Mouse (Mus musculus): ENCODE data around the gene Sbds. TPM values are rescaled to one million over a fixed set of nuclear protein-coding genes. Genes with fewer than 3 reads are reported as not detected.
A peak's percentile ranks its signal among the peaks of the same experiment; 100 is the strongest.

Sbds gene
- polyA plus RNA-seq, 1 experiment from 2014 or later, result 76.8 TPM

DNA sequence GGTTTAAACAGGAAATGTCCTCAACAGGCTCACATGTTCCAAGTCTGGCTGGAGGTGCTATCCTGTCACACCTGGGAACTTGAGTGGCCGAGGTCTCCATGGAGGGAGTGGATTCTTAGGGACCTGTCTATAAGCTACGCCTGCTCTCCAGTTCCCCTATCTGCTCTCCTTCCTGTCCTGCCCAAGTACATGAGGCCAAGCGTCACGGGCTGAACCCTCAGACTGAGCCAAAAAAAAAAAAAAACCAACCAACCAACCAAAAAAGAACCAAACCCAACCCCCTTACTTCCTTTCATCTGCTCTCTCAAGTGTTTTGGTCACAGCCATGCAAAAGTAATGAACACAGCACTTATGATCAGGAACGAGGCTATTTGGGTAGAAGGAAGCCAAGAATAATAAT is 7.5 kb downstream of the Sbds start:
- Histone ChIP-seq H3K4me2 (ENCODE audit: low read depth, low read length, severe bottlenecking) (no peak overlapping the region), H3K4me1 (replicated peaks; ENCODE audit: control insufficient read depth, insufficient read depth, low read length) (no peaks in the 10 kb centered on the region), H3K27me3 (ENCODE audit: control insufficient read depth, insufficient read depth, low read length) (no peaks in the 10 kb centered on the region), H3K27ac (ENCODE audit: low read depth, low read length) (no peak overlapping the region), H3K9ac (ENCODE audit: low read length) (no peak overlapping the region), H3K36me3 (ENCODE audit: control insufficient read depth, insufficient read depth, low read length) (peaks cover 18% of the 10 kb centered on the region), H3K4me3 (ENCODE audit: low read depth, low read length) (no peak overlapping the region), H3K9me3 (ENCODE audit: control insufficient read depth, low read length) (no peaks in the 10 kb centered on the region)
- WGBS, result 91% methylated on average over 5 of the region's 5 CpGs
- DNase-seq (ENCODE audit: low spot score) (no peak), ATAC-seq (replicated peaks; ENCODE audit: low FRiP score) (no peak)

DNA sequence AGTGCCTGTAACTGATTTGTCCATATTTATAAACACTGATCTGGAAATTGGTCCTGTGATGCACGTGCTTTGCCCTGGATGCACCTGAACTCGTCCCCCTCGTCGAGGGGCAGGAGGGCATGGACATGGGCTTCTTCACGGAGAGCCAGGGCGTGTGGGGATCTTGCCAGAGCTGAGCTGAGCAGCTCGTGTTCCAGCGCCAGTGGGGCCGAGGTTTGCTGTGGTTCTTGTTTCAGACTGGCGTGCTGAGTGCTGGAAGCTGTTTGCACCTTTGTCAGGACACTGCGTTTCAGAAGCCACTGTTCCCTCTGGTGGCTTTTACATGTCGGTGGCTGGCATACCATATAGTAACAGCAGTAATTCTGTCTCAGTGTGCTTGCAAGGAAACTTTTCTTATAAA is 13.9 kb downstream of the Sbds start:
- no peak for ATAC-seq (replicated peaks; ENCODE audit: low FRiP score)
- no peak overlapping the region for H3K27ac ChIP-seq (ENCODE audit: low read depth, low read length)
- H3K36me3 ChIP-seq (ENCODE audit: control insufficient read depth, insufficient read depth, low read length), result peaks cover 16% of the 10 kb centered on the region
- H3K27me3 ChIP-seq (ENCODE audit: control insufficient read depth, insufficient read depth, low read length), result no peaks in the 10 kb centered on the region
- DNase-seq (ENCODE audit: low spot score), result no peak
- H3K4me1 ChIP-seq (replicated peaks; ENCODE audit: control insufficient read depth, insufficient read depth, low read length), result no peaks in the 10 kb centered on the region
- H3K9me3 ChIP-seq (ENCODE audit: control insufficient read depth, low read length), result no peaks in the 10 kb centered on the region
- WGBS, result 92% methylated on average over 12 of the region's 12 CpGs
- no peak overlapping the region for H3K4me3 ChIP-seq (ENCODE audit: low read depth, low read length)
- no peak overlapping the region for H3K4me2 ChIP-seq (ENCODE audit: low read depth, low read length, severe bottlenecking)
- H3K9ac ChIP-seq (ENCODE audit: low read length), result no peak overlapping the region

DNA sequence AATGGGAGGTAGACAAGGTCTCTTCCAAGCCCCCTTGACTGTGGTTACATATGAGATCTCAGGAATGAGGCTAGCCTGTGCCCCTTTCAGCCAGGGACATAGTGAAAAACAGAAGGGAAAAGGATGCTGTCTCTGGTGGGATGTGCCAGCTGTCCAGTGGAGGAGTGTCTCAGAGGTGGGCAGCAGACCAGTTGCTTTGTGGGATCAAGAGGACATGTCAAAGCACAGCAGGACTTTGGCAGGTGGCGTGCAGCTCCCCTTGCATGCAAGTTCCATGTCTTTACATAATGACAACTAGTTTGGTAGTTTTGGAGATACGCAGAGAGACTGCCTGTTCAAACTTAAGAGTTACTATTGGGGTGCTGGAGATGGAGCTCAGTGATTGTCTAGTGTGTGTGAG is 15.5 kb downstream of the Sbds start:
- H3K4me2 ChIP-seq (ENCODE audit: low read depth, low read length, severe bottlenecking), result no peak overlapping the region
- DNase-seq (ENCODE audit: low spot score), result no peak
- H3K9ac ChIP-seq (ENCODE audit: low read length), result no peak overlapping the region
- H3K4me3 ChIP-seq (ENCODE audit: low read depth, low read length), result no peak overlapping the region
- WGBS, result 94% methylated on average over 2 of the region's 2 CpGs
- no peaks in the 10 kb centered on the region for H3K4me1 ChIP-seq (replicated peaks; ENCODE audit: control insufficient read depth, insufficient read depth, low read length)
- ATAC-seq (replicated peaks; ENCODE audit: low FRiP score), result no peak
- H3K27ac ChIP-seq (ENCODE audit: low read depth, low read length), result no peak overlapping the region
- no peaks in the 10 kb centered on the region for H3K27me3 ChIP-seq (ENCODE audit: control insufficient read depth, insufficient read depth, low read length)
- H3K36me3 ChIP-seq (ENCODE audit: control insufficient read depth, insufficient read depth, low read length), result peaks cover 18% of the 10 kb centered on the region
- H3K9me3 ChIP-seq (ENCODE audit: control insufficient read depth, low read length), result no peaks in the 10 kb centered on the region

DNA sequence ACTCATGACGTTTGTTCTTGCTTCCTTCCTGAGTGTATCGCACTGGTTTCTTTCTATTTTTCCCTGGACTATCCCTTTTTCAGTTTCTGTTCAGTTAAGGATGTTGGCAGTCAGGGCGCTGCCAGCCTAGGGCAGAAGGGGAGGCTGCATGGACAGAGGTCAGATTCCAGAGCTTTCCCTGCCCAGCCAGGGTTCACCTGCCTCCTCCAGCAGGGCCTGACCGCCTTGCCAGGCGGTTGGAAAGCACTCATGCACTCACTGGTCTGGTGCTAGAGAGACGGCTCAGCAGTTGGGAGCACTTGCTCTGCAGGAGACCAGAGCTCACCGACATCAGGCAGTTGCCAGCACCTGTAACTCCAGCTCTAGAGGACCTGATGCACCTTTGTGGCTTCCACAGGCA is 16.1 kb downstream of the Sbds start:
- no peak overlapping the region for H3K4me2 ChIP-seq (ENCODE audit: low read depth, low read length, severe bottlenecking)
- ATAC-seq (replicated peaks; ENCODE audit: low FRiP score) (no peak), DNase-seq (ENCODE audit: low spot score) (no peak)
- H3K36me3 ChIP-seq (ENCODE audit: control insufficient read depth, insufficient read depth, low read length), result peaks cover 20% of the 10 kb centered on the region
- H3K27me3 ChIP-seq (ENCODE audit: control insufficient read depth, insufficient read depth, low read length), result no peaks in the 10 kb centered on the region
- H3K9ac ChIP-seq (ENCODE audit: low read length), result no peak overlapping the region
- H3K4me3 ChIP-seq (ENCODE audit: low read depth, low read length), result no peak overlapping the region
- H3K9me3 ChIP-seq (ENCODE audit: control insufficient read depth, low read length), result no peaks in the 10 kb centered on the region
- WGBS, result 92% methylated on average over 7 of the region's 7 CpGs
- no peaks in the 10 kb centered on the region for H3K4me1 ChIP-seq (replicated peaks; ENCODE audit: control insufficient read depth, insufficient read depth, low read length)
- H3K27ac ChIP-seq (ENCODE audit: low read depth, low read length), result no peak overlapping the region

DNA sequence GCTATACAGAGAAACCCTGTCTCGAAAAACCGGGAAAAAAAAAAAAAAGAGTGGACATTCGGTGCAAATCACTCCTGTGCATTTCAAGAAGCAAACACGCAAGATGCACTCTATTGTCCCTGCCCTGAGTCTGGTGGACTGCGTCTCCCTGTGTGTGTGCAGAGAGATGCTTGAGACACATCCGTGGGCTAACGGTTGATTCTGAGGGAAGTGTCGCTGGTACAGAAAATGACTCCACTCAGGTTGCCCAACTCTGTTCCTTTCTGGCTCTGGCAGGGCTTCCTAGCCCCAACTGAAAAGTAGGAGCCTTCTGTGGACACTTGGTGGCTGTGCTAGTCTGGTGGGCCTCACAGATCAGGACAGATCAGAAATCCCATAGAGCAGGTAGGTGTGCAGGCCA is 19.0 kb downstream of the Sbds start:
- H3K4me1 ChIP-seq (replicated peaks; ENCODE audit: control insufficient read depth, insufficient read depth, low read length), result no peaks in the 10 kb centered on the region
- no peak for ATAC-seq (replicated peaks; ENCODE audit: low FRiP score)

DNA sequence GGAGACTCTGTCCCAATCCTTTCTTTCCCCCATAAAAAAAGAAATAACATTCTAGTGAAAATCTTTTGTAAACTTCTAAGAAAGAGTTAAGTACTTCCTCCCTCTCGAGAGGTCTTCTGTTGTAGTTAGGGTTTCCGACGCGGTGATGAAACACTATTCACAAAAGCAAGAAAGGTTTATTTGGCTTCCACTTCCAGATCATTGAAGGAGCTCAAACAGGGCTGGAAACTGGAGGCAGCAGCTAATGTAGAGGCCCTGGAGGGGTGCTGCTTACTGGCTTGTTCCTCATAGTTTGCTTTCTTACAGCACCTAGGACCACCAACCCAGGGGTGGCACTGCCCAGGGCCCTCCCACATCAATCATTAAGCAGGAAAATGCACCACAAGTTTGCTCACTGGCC is 27.2 kb downstream of the Sbds start:
- Histone ChIP-seq H3K4me1 (replicated peaks; ENCODE audit: control insufficient read depth, insufficient read depth, low read length) (peaks cover 3% of the 10 kb centered on the region; the same call in 1 of the 2 replicates), H3K4me3 (ENCODE audit: low read depth, low read length) (no peak overlapping the region), H3K9me3 (ENCODE audit: control insufficient read depth, low read length) (no peaks in the 10 kb centered on the region), H3K9ac (ENCODE audit: low read length) (no peak overlapping the region), H3K27me3 (ENCODE audit: control insufficient read depth, insufficient read depth, low read length) (no peaks in the 10 kb centered on the region), H3K27ac (ENCODE audit: low read depth, low read length) (no peak overlapping the region), H3K4me2 (ENCODE audit: low read depth, low read length, severe bottlenecking) (no peak overlapping the region), H3K36me3 (ENCODE audit: control insufficient read depth, insufficient read depth, low read length) (peaks cover 5% of the 10 kb centered on the region; the same call in 1 of the 2 replicates)
- WGBS, result 78% methylated on average over 4 of the region's 4 CpGs
- no peak for DNase-seq (ENCODE audit: low spot score)
- no peak for ATAC-seq (replicated peaks; ENCODE audit: low FRiP score)

More for the DNA sequence above, 19.0 kb downstream of the Sbds start:
- no peak overlapping the region for H3K27ac ChIP-seq (ENCODE audit: low read depth, low read length)
- DNase-seq (ENCODE audit: low spot score), result no peak
- no peak overlapping the region for H3K4me2 ChIP-seq (ENCODE audit: low read depth, low read length, severe bottlenecking)
- no peak overlapping the region for H3K9ac ChIP-seq (ENCODE audit: low read length)
- no peak overlapping the region for H3K4me3 ChIP-seq (ENCODE audit: low read depth, low read length)
- no peaks in the 10 kb centered on the region for H3K27me3 ChIP-seq (ENCODE audit: control insufficient read depth, insufficient read depth, low read length)
- 95% methylated on average over 8 of the region's 8 CpGs for WGBS
- H3K9me3 ChIP-seq (ENCODE audit: control insufficient read depth, low read length), result no peaks in the 10 kb centered on the region
- H3K36me3 ChIP-seq (ENCODE audit: control insufficient read depth, insufficient read depth, low read length), result peaks cover 21% of the 10 kb centered on the region; the same call in 1 of the 2 replicates

DNA sequence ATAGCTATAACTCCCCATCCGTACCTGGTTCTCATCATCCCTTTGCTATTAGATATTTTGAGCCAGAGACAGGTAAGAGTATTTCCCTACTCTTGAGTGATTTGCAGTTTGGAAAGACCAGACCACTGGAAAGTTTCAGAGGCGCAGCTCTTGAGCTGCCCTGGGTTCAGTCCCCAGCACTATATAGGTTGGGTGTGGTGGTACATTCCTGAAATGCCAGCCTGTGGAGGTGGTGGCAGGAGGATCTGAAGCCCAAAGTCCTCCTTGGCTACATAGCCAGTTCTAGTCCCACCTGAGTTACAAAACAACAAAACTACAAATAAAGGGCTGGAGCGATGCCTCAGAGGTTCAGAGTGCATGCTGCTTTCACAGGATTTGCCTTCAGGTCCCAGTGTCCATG is 28.5 kb downstream of the Sbds start:
- Histone ChIP-seq H3K4me2 (ENCODE audit: low read depth, low read length, severe bottlenecking) (no peak overlapping the region), H3K9me3 (ENCODE audit: control insufficient read depth, low read length) (no peaks in the 10 kb centered on the region), H3K9ac (ENCODE audit: low read length) (no peak overlapping the region), H3K36me3 (ENCODE audit: control insufficient read depth, insufficient read depth, low read length) (peaks cover 1% of the 10 kb centered on the region; the same call in 1 of the 2 replicates), H3K27ac (ENCODE audit: low read depth, low read length) (no peak overlapping the region), H3K27me3 (ENCODE audit: control insufficient read depth, insufficient read depth, low read length) (no peaks in the 10 kb centered on the region), H3K4me1 (replicated peaks; ENCODE audit: control insufficient read depth, insufficient read depth, low read length) (peaks cover 3% of the 10 kb centered on the region; the same call in 1 of the 2 replicates), H3K4me3 (ENCODE audit: low read depth, low read length) (no peak overlapping the region)
- ATAC-seq (replicated peaks; ENCODE audit: low FRiP score) (no peak), DNase-seq (ENCODE audit: low spot score) (no peak)
- 95% methylated on average over 3 of the region's 3 CpGs for WGBS

DNA sequence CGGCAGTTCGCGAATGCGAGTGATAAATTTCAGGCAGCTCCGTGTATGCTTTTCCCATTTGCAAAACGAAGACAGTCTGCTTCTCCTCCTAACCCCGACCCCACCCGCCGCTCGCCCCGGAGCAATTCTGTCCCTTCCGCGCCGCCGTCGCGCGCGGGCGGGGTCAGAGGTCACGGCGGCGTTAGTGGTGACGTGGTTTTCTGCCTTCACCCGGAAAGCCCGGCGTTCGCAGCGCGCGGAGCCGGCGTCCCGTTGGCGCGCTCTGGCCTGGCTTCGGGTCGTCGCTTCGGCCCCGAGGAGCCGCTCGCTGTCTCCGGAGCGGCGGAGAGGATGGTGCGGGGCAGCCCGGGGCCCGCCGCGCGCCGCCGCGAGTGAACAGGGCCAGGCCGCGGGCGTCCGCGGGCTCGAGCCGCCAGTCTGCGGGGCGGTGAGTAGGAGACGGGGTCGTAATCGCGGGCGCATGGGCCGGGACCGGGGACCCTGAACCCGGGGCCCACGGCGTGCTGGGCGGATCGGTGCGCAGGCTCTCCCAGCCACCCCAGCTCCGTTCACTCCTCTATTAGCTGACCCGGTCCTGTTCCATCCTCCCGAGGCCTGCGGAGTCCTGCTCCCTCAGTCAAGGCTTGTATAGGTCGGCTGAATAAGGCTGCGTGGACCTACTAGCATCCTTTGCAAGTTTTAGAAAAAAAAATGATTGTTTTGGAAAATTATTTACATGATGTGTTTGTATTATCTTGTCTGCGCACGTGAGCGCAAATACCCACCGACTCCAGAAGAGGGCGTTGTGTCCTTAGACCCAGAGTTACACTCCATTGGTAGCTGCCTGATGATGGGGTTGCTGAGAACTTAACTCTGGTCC is 33.0 kb downstream of the Sbds start:
- H3K4me2 ChIP-seq (ENCODE audit: low read depth, low read length, severe bottlenecking), result peak overlapping the region; percentile 88
- DNase-seq (ENCODE audit: low spot score), result peak; percentile 95
- no peaks in the 10 kb centered on the region for H3K9me3 ChIP-seq (ENCODE audit: control insufficient read depth, low read length)
- H3K27ac ChIP-seq (ENCODE audit: low read depth, low read length), result peak overlapping the region; percentile 62; the same call in 1 of the 2 replicates
- H3K27me3 ChIP-seq (ENCODE audit: control insufficient read depth, insufficient read depth, low read length), result no peaks in the 10 kb centered on the region
- no peaks in the 10 kb centered on the region for H3K36me3 ChIP-seq (ENCODE audit: control insufficient read depth, insufficient read depth, low read length)
- WGBS, result under 1% methylated on average over 87 of the region's 88 CpGs
- peak; percentile 85 for ATAC-seq (replicated peaks; ENCODE audit: low FRiP score)
- H3K9ac ChIP-seq (ENCODE audit: low read length), result peak overlapping the region; percentile 95
- H3K4me1 ChIP-seq (replicated peaks; ENCODE audit: control insufficient read depth, insufficient read depth, low read length), result peaks cover 3% of the 10 kb centered on the region; the same call in 1 of the 2 replicates
- peak overlapping the region; percentile 98 for H3K4me3 ChIP-seq (ENCODE audit: low read depth, low read length)

DNA sequence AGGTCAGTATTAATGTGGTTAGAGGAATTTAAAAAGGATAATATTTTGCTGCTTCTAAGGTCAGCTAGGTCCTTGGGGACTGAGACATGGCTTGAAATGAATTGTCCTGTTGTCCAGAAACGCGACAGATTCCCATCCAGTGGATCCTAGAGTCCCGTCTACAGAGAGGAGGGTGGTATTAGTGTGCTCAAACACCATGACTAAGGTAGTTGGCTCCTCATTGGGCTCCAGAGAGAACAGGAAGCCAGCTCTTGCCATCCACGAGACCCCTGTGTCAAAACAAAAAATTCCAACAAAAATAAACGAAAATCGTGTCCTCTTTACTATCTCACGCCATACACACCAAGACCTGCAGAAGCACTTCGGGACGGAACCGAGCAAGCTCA is 33.6 kb downstream of the Sbds start:
- Histone ChIP-seq H3K27ac (ENCODE audit: low read depth, low read length) (no peak overlapping the region), H3K9ac (ENCODE audit: low read length) (peak overlapping the region; percentile 95), H3K4me1 (replicated peaks; ENCODE audit: control insufficient read depth, insufficient read depth, low read length) (peaks cover 3% of the 10 kb centered on the region; the same call in 1 of the 2 replicates), H3K4me3 (ENCODE audit: low read depth, low read length) (peak overlapping the region; percentile 98), H3K4me2 (ENCODE audit: low read depth, low read length, severe bottlenecking) (peak overlapping the region; percentile 88), H3K9me3 (ENCODE audit: control insufficient read depth, low read length) (no peaks in the 10 kb centered on the region), H3K27me3 (ENCODE audit: control insufficient read depth, insufficient read depth, low read length) (no peaks in the 10 kb centered on the region), H3K36me3 (ENCODE audit: control insufficient read depth, insufficient read depth, low read length) (no peaks in the 10 kb centered on the region)
- WGBS, result 2% methylated on average over 10 of the region's 10 CpGs
- no peak for DNase-seq (ENCODE audit: low spot score)
- ATAC-seq (replicated peaks; ENCODE audit: low FRiP score), result peak; percentile 40

Data from forebrain, embryonic 11.5 days (tissue).